Mouse (Mus musculus) spleen, adult 18-20 months (tissue): ENCODE measurements around the gene Tmsb15l.
"Not testable (repeated sequence)": the region's sequence is repeated elsewhere in the genome, so short reads cannot be mapped to it uniquely, and the experiment has no call there.

ENCODE experiments used
- DNase-seq, 2 experiments: peaks; one replicate each; pipeline ENCODE4 v3.0.0; 2022; ENCODE audit warnings: mixed read lengths in 2 of 2

Gene Tmsb15l

DNA sequence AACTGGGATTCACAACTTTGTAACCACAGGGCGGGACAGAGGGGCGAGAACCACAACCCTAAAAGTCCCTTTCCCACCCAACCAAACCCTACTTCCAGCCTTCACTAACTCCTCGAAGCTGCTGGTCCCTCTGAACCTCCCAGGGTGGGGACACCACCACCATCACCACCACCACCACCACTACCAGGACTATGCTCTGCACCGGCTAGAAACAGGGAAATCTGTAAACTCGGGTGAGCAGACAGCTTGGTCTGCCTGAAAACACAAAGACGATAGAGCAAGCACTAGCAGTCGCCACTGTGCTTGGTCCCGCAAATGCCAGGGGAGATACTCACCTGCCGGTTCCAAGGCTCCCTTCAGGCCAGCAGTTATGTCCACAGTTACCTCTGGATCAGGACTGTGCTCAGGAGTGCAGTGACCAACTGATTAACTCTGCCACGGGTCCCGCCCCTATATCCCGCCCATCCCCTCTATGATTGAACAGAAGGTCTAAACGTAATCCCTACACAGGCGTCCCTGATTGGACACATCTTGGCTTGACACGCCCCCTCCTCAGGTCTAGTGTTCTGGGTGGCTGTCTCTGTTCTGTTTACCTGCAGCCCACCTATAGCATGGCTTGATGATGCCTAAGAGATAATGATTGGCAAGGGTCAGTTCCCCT lies at the start of gene Tmsb15l, which contains the start of gene Tmsb15b1:
Tmsb15l (minus strand) TSS at position 446 of the 661 bp plus-strand sequence.
Tmsb15b1 (minus strand) TSS at position 451 of the 661 bp plus-strand sequence.
- DNase-seq, result peak in 1 of 2 experiments; percentile 47

- DNase-seq, result peak; percentile 16 to 63
Observed at GRCm38 (mm10) chrX:137019310-137019709, 42.6 kb upstream of the Tmsb15l start.

- DNase-seq, result no peak
Observed at GRCm38 (mm10) chrX:137017668-137018067, 41.0 kb upstream of the Tmsb15l start.

DNA sequence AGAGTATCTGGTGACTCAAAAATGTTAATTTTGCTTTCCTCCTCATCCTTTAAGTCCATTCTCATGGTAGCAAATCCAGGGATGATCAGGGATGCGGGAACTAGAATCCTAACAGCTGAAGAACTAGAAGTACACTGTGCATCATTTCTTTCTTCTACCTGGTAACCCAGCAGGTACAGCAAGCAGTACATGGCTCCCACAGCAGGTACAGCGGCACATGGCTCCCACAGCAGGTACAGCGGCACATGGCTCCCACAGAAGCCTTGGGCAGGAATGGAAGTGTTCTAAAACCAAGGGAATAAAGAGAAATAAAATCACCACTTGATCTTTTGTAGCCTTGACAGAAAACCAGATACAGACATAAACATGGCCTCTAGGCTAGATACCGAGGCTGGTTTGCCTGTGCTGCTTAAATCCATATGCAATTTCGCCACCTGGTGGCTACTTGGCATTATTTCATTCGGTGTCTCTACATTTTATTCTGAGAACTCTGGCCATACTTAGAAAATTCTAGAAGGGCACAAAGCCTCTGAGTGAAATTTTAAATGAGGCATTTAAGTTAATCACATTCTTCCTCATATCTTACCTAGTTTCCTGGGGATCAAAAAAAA lies 38.5 kb upstream of the Tmsb15l start:
- peak in 1 of 2 experiments; percentile 35 for DNase-seq

- no peak for DNase-seq
Observed at GRCm38 (mm10) chrX:136996256-136996655, 19.6 kb upstream of the Tmsb15l start.

DNA sequence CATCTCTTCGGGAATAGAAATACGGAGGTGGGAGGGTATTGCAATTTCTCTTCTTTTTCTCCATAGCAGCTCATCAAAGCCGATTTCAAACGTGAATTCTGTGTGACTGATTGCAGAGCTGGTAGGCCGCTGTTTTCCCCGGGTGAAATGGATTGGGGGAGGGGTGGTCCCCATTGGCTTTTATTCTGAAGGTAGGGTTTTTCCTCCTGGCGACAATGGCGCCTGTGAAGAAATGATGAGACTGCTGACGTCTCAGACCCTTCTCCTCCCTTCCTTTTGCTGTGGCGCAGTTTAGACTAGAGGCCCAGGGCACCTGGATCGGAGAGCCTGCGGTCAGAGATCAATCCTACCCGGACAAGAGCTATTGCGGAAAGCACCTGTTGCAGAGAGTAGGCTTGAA lies 17.0 kb upstream of the Tmsb15l start:
- no peak for DNase-seq

DNA sequence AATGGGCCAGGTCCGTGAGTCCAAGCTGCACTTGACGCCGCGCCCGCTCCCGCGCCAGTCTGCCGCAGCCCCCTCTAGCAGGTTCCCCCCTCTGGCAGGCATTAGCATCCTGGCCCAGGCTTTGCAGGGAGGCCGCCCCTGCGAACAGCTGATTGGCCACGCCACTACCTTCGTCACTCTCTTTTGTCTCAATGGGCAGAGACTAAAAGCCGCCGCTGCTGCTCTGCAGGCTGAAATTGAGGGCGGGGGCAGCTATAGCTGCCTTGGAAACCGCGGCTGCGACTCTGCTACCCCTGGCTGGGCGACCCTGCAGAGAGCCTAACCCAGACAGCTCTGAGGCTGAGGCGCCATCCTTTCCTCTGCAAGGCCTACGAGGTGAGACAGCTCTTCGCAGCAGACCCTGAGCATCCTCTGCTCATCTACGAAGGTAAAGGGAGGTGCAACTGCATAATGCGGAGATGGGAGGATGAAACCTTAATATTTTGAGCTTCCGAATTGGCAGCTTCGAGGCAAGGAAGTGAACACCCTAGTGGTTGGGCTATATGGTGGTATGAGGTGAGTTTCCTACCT lies 16.4 kb upstream of the Tmsb15l start, which contains the start of gene Zcchc18:
Zcchc18 (plus strand) TSS at position 178 of the 570 bp plus-strand sequence.
- DNase-seq, result peak; percentile 63 to 68

- no peak for DNase-seq
Observed at GRCm38 (mm10) chrX:136992191-136992965, 15.7 kb upstream of the Tmsb15l start.

DNA sequence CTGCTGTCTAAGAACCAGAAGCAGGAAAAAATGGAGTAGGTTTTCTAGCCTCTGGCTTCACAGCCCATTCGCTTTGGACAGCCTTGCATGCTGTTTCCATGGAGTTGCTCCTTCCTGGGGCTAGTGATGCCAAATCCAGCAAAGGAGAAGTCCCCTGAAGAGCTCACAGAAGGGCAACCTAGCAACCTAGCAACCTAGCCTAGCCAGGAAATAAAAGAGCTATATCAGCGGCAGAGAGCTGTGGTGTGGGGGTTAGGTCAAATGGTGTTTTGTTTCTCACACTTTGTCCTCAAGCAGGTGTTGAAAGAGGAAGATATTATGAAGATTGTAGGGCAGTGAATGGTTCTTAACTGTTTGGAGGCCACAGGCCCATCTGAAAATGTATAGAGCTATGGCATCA lies 14.6 kb upstream of the Tmsb15l start:
- DNase-seq, result no peak

- DNase-seq, result peak in 1 of 2 experiments; percentile 32
Observed at GRCm38 (mm10) chrX:136986039-136986438, 9.4 kb upstream of the Tmsb15l start.

GRCm38 (mm10) chrX:136978616-136979015 lies 1.9 kb upstream of the Tmsb15l start:
- no peak for DNase-seq

GRCm38 (mm10) chrX:136975397-136975796 lies 1.3 kb downstream of the Tmsb15l start, which contains the start of gene Tmsb15b2:
Gene Tmsb15b2 (minus strand): TSS chrX:136975497.
- not testable (repeated sequence) for DNase-seq

DNA sequence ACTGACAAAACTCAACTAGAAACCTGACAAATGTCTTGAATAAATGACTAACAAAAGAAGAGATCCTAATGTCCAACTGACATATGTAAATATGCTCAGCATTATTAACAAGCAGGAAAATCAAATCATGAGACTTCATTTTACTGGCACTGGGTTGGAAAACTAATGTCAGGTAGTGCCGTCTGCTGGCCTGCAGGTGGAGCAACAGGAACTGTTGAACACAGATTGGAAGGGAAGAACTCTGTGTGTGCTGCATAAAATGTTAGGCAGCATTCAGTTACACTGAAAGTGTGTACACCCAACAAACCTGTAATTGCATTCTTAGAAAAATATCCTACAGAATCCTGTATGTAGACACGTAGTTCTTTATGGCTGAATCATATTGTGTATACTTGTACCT lies 17.0 kb downstream of the Tmsb15l start:
- no peak for DNase-seq

DNA sequence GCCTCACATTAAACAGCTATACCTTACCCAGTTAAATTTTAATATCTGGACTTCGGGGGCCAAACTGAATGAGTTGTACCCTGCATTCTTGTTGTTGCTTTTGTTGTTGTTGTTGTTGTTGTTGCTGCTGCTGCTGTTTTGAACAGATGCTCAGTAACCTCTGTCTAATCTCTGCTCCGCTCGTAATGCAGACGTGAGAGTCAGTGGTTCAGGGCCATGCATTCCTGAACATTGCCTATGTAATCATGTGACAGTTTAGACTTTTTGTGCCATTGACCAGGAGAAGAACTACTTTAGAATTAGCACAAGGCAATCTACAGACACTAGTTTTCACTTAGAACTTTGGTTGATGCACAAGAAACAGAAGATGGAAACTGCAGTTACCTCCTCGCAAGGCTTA lies 18.4 kb downstream of the Tmsb15l start:
- not testable (repeated sequence) for DNase-seq

DNA sequence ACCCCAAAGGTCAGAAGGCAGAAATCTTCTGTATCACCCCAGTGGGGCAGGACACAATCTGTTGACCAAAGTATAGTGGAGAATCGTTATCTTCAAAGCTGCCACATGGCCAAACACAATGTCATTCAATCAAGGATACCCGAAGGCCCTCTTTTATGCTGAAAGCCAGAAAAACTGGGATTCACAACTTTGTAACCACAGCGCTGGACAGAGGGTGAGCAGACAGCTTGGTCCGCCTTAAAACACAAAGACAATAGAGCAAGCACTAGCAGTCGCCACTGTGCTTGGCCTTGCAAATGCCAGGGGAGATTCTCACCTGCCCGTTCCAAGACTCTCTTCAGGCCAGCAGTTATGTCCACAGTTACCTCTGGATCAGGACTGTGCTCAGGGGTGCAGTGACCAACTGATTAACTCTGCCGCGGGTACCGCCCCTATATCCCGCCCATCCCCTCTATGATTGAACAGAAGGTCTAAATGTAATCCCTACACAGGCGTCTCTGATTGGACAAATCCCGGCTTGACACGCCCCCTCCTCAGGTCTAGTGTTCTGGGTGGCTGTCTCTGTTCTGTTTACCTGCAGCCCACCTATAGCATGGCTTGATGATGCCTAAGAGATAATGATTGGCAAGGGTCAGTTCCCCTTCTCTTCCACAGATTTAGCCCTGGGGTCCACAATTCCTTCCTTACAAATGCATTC lies 18.9 kb downstream of the Tmsb15l start:
- peak in 1 of 2 experiments; percentile 54 for DNase-seq

GRCm38 (mm10) chrX:136937985-136938384 lies 38.7 kb downstream of the Tmsb15l start:
- DNase-seq, result no peak

- no peak for DNase-seq
Observed at GRCm38 (mm10) chrX:136927031-136927430, 49.6 kb downstream of the Tmsb15l start, which contains the start of gene H2bfm. Gene H2bfm (plus strand): TSS chrX:136927325.

DNA sequence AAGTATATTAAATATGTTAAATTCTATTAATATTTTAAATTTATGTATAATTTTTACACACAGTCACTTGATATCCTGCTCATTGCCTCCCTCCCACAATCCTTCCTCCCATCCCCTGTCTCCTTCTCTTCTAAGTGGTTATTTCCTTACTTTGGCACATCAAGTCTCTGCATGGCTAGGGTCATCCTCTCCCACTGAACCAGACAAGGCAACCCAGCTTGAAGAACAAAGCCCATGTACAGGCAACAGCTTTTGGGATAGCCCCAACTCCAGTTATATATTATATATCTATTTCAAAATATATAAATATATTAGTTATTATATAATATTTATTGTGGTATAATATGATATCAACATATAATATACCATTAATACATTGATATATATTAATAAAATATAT lies 50.8 kb downstream of the Tmsb15l start:
- DNase-seq, result no peak
